Mouse (Mus musculus): ENCODE results near the gene Cngb1.

DNA sequence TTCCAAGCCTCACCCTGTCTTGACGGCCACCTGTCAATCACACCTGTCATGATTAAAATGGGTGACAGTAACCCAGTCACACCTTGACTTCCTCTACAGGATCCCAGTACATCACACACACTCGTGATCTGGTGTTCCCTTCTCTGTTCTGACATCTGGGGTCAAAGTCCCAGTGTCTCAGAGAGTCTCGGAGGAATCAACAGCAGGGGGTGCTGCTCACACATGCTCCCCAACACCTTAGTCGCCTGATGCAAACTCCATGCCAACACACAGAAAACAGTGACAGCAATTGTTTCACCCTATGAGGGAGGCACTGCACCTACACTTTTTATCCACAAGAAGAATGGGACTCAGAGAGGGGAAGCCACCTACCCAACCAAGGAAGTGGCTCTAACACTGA, 56.5 kb downstream of the Cngb1 start:
- TF ChIP-seq CTCF (IDR thresholded peaks at IDR 0.05; ENCODE audit: low read depth, low read length) (no peak), POLR2A (IDR thresholded peaks at IDR 0.05; ENCODE audit: borderline replicate concordance, low read depth, low read length) (no peak)

Measured in bone marrow macrophage, adult 2 months (primary cell).